Mouse (Mus musculus) left cerebral cortex, postnatal 14 days (tissue): Measurements from ENCODE around the gene Cab39l. TPM values are rescaled to one million over a fixed set of nuclear protein-coding genes. Genes with fewer than 3 reads are reported as not detected.
A peak's percentile ranks its signal among the peaks of the same experiment; 100 is the strongest.
"Not testable (repeated sequence)": the region's sequence is repeated elsewhere in the genome, so short reads cannot be mapped to it uniquely, and the experiment has no call there.

Source experiments
- DNase-seq, 2 experiments: peaks; one replicate each; pipeline ENCODE4 v3.0.0; 2021 to 2022; ENCODE audit warnings: low spot score in 2 of 2, mixed read lengths in 1 of 2
- intact Hi-C: fragments of 180-260 bp; cut with DNase I; formaldehyde crosslinking; loops from one replicate; pipeline ENCODE4 v1.15.1; 2025
- long read RNA-seq, 2 experiments: library from polyadenylated mRNA; stranded (forward); transcript quantifications; one replicate each; pipeline ENCODE4 v2.0.0; 2021
- total RNA-seq, 2 experiments: library from RNA; stranded (reverse); gene quantifications; 2 replicates each; pipeline ENCODE4 v1.2.3; 2021

Cab39l gene
- 10 to 100 TPM; 19.1 to 19.8 TPM for total RNA-seq
- long read RNA-seq, experiment 1, transcript Cab39l-201 (11 exons, 3,037 nt): major isoform, 15 of 43 reads
- long read RNA-seq, experiment 1, partial matches to known transcripts: 1 of 43 reads
- long read RNA-seq, experiment 1, other reads (novel, unspliced or antisense): 26 of 43 reads
- long read RNA-seq, experiment 2, transcript Cab39l-201 (11 exons, 3,037 nt): major isoform, 13 of 36 reads
- long read RNA-seq, experiment 2, partial matches to known transcripts: 2 of 36 reads
- long read RNA-seq, experiment 2, other reads (novel, unspliced or antisense): 21 of 36 reads

GRCm38 (mm10) chr14:59440558-59441471 lies at the start of gene Cab39l, which contains the start of gene Setdb2:
Cab39l (plus strand) TSS chr14:59440972.
Setdb2 (minus strand) TSS chr14:59440884.
- DNase-seq: peak; percentile 94 to 95
- intact Hi-C loops: no loop called here

GRCm38 (mm10) chr14:59395281-59395680 lies 45.5 kb upstream of the Cab39l start, which contains the start of gene Phf11c:
Phf11c (minus strand) TSS chr14:59395381.
- DNase-seq: no peak
- intact Hi-C loops: no loop called here

- intact Hi-C loops: no loop called here
Observed at GRCm38 (mm10) chr14:59396999-59397398, 43.8 kb upstream of the Cab39l start.

GRCm38 (mm10) chr14:59414979-59415378 lies 25.8 kb upstream of the Cab39l start:
- intact Hi-C loops, DNase-seq: not testable (repeated sequence)

More at GRCm38 (mm10) chr14:59396999-59397398, 43.8 kb upstream of the Cab39l start:
- DNase-seq: no peak

GRCm38 (mm10) chr14:59418171-59418570 lies 22.6 kb upstream of the Cab39l start:
- intact Hi-C loops: no loop called here

GRCm38 (mm10) chr14:59422912-59423663 lies 17.7 kb upstream of the Cab39l start:
- intact Hi-C loops: no loop called here

More at GRCm38 (mm10) chr14:59418171-59418570, 22.6 kb upstream of the Cab39l start:
- DNase-seq: no peak

GRCm38 (mm10) chr14:59430556-59430955 lies 10.2 kb upstream of the Cab39l start:
- intact Hi-C loops: no loop called here
- no peak for DNase-seq

More at GRCm38 (mm10) chr14:59422912-59423663, 17.7 kb upstream of the Cab39l start:
- DNase-seq: no peak

- intact Hi-C loops: no loop called here
Observed at GRCm38 (mm10) chr14:59433902-59434301, 6.9 kb upstream of the Cab39l start.

GRCm38 (mm10) chr14:59435206-59435605 lies 5.6 kb upstream of the Cab39l start:
- no peak for DNase-seq
- intact Hi-C loops: no loop called here

More at GRCm38 (mm10) chr14:59433902-59434301, 6.9 kb upstream of the Cab39l start:
- no peak for DNase-seq

GRCm38 (mm10) chr14:59437398-59437797 lies 3.4 kb upstream of the Cab39l start:
- intact Hi-C loops: no loop called here
- no peak for DNase-seq

- intact Hi-C loops: no loop called here
- DNase-seq: no peak
Observed at GRCm38 (mm10) chr14:59438505-59438904, 2.3 kb upstream of the Cab39l start.

- intact Hi-C loops: no loop called here
- no peak for DNase-seq
Observed at GRCm38 (mm10) chr14:59440039-59440438, 733 bp upstream of the Cab39l start.

GRCm38 (mm10) chr14:59441472-59441805 lies 667 bp downstream of the Cab39l start:
- intact Hi-C loops: no loop called here
- no peak for DNase-seq

- intact Hi-C loops: no loop called here
- no peak for DNase-seq
Observed at GRCm38 (mm10) chr14:59445421-59445820, 4.6 kb downstream of the Cab39l start.

- DNase-seq: no peak
- intact Hi-C loops: no loop called here
Observed at GRCm38 (mm10) chr14:59447981-59448380, 7.2 kb downstream of the Cab39l start.

- intact Hi-C loops: loop anchor here (5.0 kb wide), 1 partner anchor 91 kb away; no protein-coding TSS in a partner anchor
- no peak for DNase-seq
Observed at GRCm38 (mm10) chr14:59466503-59466902, 25.7 kb downstream of the Cab39l start.

GRCm38 (mm10) chr14:59467798-59468197 lies 27.0 kb downstream of the Cab39l start:
- DNase-seq: peak in 1 of 2 experiments; percentile 41
- intact Hi-C loops: loop anchor here (5.0 kb wide), 1 partner anchor 90 kb away; no protein-coding TSS in a partner anchor

- DNase-seq: no peak
- intact Hi-C loops: no loop called here
Observed at GRCm38 (mm10) chr14:59470781-59471180, 30.0 kb downstream of the Cab39l start.

- peak in 1 of 2 experiments; percentile 32 for DNase-seq
- intact Hi-C loops: no loop called here
Observed at GRCm38 (mm10) chr14:59478699-59479098, 37.9 kb downstream of the Cab39l start.
